Comparison of ENCODE assay signal across 8 mouse cellular contexts in the genomic region with DNA sequence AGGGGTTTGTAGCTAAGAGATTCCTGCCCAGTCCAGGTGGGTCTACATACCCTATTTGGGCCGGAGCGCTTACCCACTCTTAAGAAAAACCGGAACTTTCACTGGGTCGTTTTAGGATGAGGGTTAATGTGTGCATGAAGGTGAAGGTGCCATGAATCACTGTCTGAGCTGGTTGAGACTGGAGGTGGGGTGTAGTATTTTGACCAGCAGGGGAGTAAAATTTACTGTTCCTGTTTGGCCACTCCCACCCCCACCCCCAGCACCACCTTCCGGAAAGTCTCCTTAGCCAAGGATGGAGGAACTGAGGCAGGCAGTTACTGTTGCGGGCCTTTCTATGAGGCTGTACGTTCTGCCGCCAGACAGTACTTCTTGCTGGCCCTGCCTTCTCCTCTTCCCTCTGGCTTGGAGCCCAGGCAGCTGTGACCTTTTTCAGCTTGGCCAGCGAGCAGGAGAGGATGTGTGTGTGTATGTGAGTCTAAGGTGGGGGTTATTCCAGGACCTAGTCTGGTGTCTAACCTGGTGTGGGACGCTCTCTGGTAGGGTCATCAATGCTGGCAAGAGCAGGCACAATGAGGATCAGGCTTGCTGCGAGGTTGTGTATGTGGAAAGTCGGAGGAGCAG. TPM values are rescaled to one million over a fixed set of nuclear protein-coding genes. Genes with fewer than 3 reads are reported as not detected.
DNase-seq lines count a peak whose midpoint lies in the region; ATAC-seq lines count a peak whose summit lies in the region.
"Had no signal": no experiment of that assay in that cellular context is flagged by ENCODE, and none has a peak within 500 bp of the region (broad histone marks: within the 10 kb centered on the region; RNA-seq: fewer than 3 reads in every experiment).

No protein-coding gene starts in this region.

- WGBS in embryonic facial prominence, embryonic 15.5 days: 24% methylated on average over 12 of the region's 12 CpGs
- WGBS in limb, embryonic 11.5 days: 11% methylated on average over 12 of the region's 12 CpGs

- H3K9ac ChIP-seq in embryonic facial prominence, embryonic 15.5 days: no peak overlapping the region
- no peak overlapping the region for H3K9ac ChIP-seq in limb, embryonic 11.5 days (ENCODE audit: low read length)

- H3K4me1 ChIP-seq in embryonic facial prominence, embryonic 15.5 days: peaks cover 25% of the 10 kb centered on the region
- H3K4me1 ChIP-seq in limb, embryonic 11.5 days (ENCODE audit: control insufficient read depth, insufficient read depth, low read length): peaks cover 8% of the 10 kb centered on the region

- peak; percentile 9 for ATAC-seq in activated CD4-positive, CD25-positive, alpha-beta regulatory T cell, adult 4 months
- ATAC-seq in embryonic facial prominence, embryonic 15.5 days (ENCODE audit: insufficient number of reproducible peaks, low FRiP score, low TSS enrichment, low read depth): no peak
- ATAC-seq in limb, embryonic 11.5 days (ENCODE audit: insufficient number of reproducible peaks, low FRiP score, low TSS enrichment, low read depth): no peak

- no peaks in the 10 kb centered on the region for H3K36me3 ChIP-seq in embryonic facial prominence, embryonic 15.5 days
- H3K36me3 ChIP-seq in limb, embryonic 11.5 days (ENCODE audit: control insufficient read depth, insufficient read depth, low read length): no peaks in the 10 kb centered on the region

- peak; percentile 77 to 84 for DNase-seq in heart, postnatal 14 days
- no peak for DNase-seq in limb, embryonic 11.5 days (ENCODE audit: low spot score)
- peak; percentile 53 for DNase-seq in naive thymus-derived CD4-positive, alpha-beta T cell, adult 2 months (ENCODE audit: low read depth)
- DNase-seq in thymus, adult 18-20 months: no peak
- no peak for DNase-seq in right cerebral cortex, postnatal 10 days (ENCODE audit: low spot score in 2 of 2)

- peak overlapping the region; percentile 98 for H3K4me2 ChIP-seq in embryonic facial prominence, embryonic 15.5 days (replicated peaks)
- H3K4me2 ChIP-seq in limb, embryonic 11.5 days (ENCODE audit: low read depth, severe bottlenecking): peak overlapping the region; percentile 95

- H3K9me3 ChIP-seq in embryonic facial prominence, embryonic 15.5 days (replicated peaks): no peaks in the 10 kb centered on the region
- no peaks in the 10 kb centered on the region for H3K9me3 ChIP-seq in limb, embryonic 11.5 days (ENCODE audit: control insufficient read depth, low read length)

- intact Hi-C loops in heart, postnatal 14 days (cut with DNase I): loop anchor here (10.0 kb wide), 1 partner anchor 1757 kb away; a partner anchor contains a TSS

- H3K27ac ChIP-seq in embryonic facial prominence, embryonic 15.5 days (replicated peaks): no peak overlapping the region
- H3K27ac ChIP-seq in limb, embryonic 11.5 days (replicated peaks; ENCODE audit: low read depth, low read length): no peak overlapping the region

- peak overlapping the region; percentile 54 for H3K4me3 ChIP-seq in embryonic facial prominence, embryonic 15.5 days (replicated peaks)
- H3K4me3 ChIP-seq in limb, embryonic 11.5 days (ENCODE audit: low read depth, low read length): peak overlapping the region; percentile 50; the same call in 1 of the 2 replicates
- H3K4me3 ChIP-seq: erythroblast, embryonic 14.5 days had no signal

- peaks cover 65% of the 10 kb centered on the region for H3K27me3 ChIP-seq in embryonic facial prominence, embryonic 15.5 days
- peaks cover 56% of the 10 kb centered on the region for H3K27me3 ChIP-seq in limb, embryonic 11.5 days (ENCODE audit: control insufficient read depth, insufficient read depth, low read length)

RNA-seq across cellular contexts. Expression of a gene that starts 0.5 kb away (rescaled TPM):
- polyA plus RNA-seq in activated CD4-positive, CD25-positive, alpha-beta regulatory T cell, adult 4 months (2017; shearing (Covaris generic)): 1 to 10 TPM in 1 of 2 experiments, under 1 TPM in 1; 0.83 to 1.4 TPM
- 0.12 and 0.20 TPM in 2 replicates for polyA plus RNA-seq in embryonic facial prominence, embryonic 15.5 days (2015; fragmentation: Nextera tagmentation; extraction: Ambion mirVana)
- total RNA-seq in heart, postnatal 14 days (2021): 1 to 10 TPM; 2.2 to 2.3 TPM
- polyA plus RNA-seq in limb, embryonic 11.5 days (2014; fragmentation: Nextera tagmentation; extraction: Ambion mirVana): 0.29 and 0.30 TPM in 2 replicates
- polyA plus RNA-seq: erythroblast, embryonic 14.5 days had no signal

RNA-seq across cellular contexts. Expression of a gene that starts 1.3 kb away (rescaled TPM):
- 10 to 100 TPM; 24.1 to 28.0 TPM for polyA plus RNA-seq in activated CD4-positive, CD25-positive, alpha-beta regulatory T cell, adult 4 months (2017; shearing (Covaris generic))
- polyA plus RNA-seq in embryonic facial prominence, embryonic 15.5 days (2015; fragmentation: Nextera tagmentation; extraction: Ambion mirVana): 4.7 and 4.8 TPM in 2 replicates
- total RNA-seq in heart, postnatal 14 days (2021): 10 to 100 TPM; 39.2 to 39.7 TPM
- 1.3 and 1.8 TPM in 2 replicates for polyA plus RNA-seq in limb, embryonic 11.5 days (2014; fragmentation: Nextera tagmentation; extraction: Ambion mirVana)
- polyA plus RNA-seq: erythroblast, embryonic 14.5 days had no signal

RNA-seq across cellular contexts. Expression of a gene that starts 6.0 kb away (rescaled TPM):
- 1 to 10 TPM; 7.3 to 9.9 TPM for polyA plus RNA-seq in activated CD4-positive, CD25-positive, alpha-beta regulatory T cell, adult 4 months (2017; shearing (Covaris generic))
- 163 and 174 TPM in 2 replicates for polyA plus RNA-seq in embryonic facial prominence, embryonic 15.5 days (2015; fragmentation: Nextera tagmentation; extraction: Ambion mirVana)
- 100 to 1,000 TPM; 139 to 166 TPM for total RNA-seq in heart, postnatal 14 days (2021)
- polyA plus RNA-seq in limb, embryonic 11.5 days (2014; fragmentation: Nextera tagmentation; extraction: Ambion mirVana): 146 and 160 TPM in 2 replicates

RNA-seq across cellular contexts. Expression of a gene that starts 36.2 kb away (rescaled TPM):
- 10 to 100 TPM; 16.2 to 34.8 TPM for polyA plus RNA-seq in activated CD4-positive, CD25-positive, alpha-beta regulatory T cell, adult 4 months (2017; shearing (Covaris generic))
- 44.7 and 47.0 TPM in 2 replicates for polyA plus RNA-seq in embryonic facial prominence, embryonic 15.5 days (2015; fragmentation: Nextera tagmentation; extraction: Ambion mirVana)
- 1 to 10 TPM; 7.4 to 7.9 TPM for total RNA-seq in heart, postnatal 14 days (2021)
- 61.4 and 62.3 TPM in 2 replicates for polyA plus RNA-seq in limb, embryonic 11.5 days (2014; fragmentation: Nextera tagmentation; extraction: Ambion mirVana)

Comparison
In these comparisons a context has a peak if more than half of its experiments do, and no peak if none do; other contexts are left out.
1. DNase-seq: peak in heart, postnatal 14 days (2 of 2) and naive thymus-derived CD4-positive, alpha-beta T cell, adult 2 months (single experiment); none in limb, embryonic 11.5 days (single experiment), thymus, adult 18-20 months (0 of 2) and right cerebral cortex, postnatal 10 days (0 of 2).
2. RNA of a gene that starts 6.0 kb away (polyA plus RNA-seq): 163 to 174 TPM in embryonic facial prominence, embryonic 15.5 days and 146 to 160 TPM in limb, embryonic 11.5 days; 7.3 to 9.9 TPM in activated CD4-positive, CD25-positive, alpha-beta regulatory T cell, adult 4 months; every median in the first group is over 10 times any median in the second.